Mouse (Mus musculus): ENCODE results near the gene Zfp536.

DNA sequence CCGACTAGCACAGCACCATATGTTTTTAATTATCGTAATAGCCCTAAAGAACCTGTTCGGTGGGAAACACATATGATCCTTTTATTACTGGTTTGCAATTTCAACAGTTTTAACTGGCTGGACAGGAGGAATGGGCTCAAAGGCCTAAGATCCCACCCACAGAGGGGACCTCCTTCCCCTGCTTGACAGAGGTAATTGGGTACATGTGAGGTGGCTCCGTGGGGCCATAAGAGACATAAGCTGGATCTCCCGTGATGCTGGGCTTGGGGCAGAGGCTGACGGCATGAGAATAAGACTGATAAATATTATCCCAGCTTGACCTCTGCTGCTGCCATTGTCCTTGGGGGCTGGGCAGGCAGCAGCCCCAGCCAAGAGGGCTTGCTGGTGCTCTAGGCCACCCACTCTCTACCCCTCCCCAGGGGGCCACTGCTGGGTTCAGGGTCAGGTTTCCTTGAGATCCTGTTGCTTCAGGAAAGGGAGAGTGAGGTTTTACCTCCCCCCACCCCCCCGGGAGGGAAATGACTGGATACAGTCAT lies 309.2 kb downstream of the Zfp536 start:
- no peak for TF ChIP-seq MYOG (IDR thresholded peaks at IDR 0.05; ENCODE audit: control insufficient read depth, extremely low read depth, insufficient read length)
- no peak for TF ChIP-seq CTCF (IDR thresholded peaks at IDR 0.05; ENCODE audit: control insufficient read depth, insufficient read depth, insufficient read length)
- no peak for TF ChIP-seq CEBPB (IDR thresholded peaks at IDR 0.05; ENCODE audit: low read depth)
- no peak for TF ChIP-seq MAX (IDR thresholded peaks at IDR 0.05)

Measured in C2C12 (cell line).